29 mouse cellular contexts compared by ENCODE assay signal in the genomic region with DNA sequence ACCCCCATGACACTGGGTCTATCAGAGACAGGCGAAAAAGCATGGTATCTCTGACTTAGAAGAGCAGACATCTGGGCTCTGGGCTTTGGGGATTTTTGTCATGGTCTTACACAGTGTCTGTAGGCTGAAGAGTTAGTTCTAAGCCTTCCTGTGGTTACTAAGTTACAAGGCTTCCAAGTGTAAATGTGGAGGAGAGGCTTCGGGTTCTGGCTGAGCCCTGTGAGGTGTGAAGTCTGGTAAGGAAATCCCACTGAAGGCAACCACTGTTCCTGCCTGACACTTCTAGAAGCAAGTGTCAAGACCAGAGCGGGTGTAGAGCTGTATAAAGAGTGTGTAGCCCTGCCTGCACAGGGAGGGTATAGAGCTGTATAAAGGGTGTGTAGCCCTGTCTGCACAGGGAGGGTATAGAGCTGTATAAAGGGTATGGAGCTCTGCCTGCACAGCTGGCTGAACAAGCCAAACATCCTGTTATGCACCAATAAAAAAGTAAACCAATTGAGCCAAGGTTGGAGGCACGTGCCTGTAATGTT. TPM values are rescaled to one million over a fixed set of nuclear protein-coding genes. Genes with fewer than 3 reads are reported as not detected.
DNase-seq lines count a peak whose midpoint lies in the region; ATAC-seq lines count a peak whose summit lies in the region.
"Had no signal": no experiment of that assay in that cellular context is flagged by ENCODE, and none has a peak within 500 bp of the region (broad histone marks: within the 10 kb centered on the region; RNA-seq: fewer than 3 reads in every experiment).

No protein-coding gene starts in this region.

- no peak overlapping the region for H3K4me2 ChIP-seq in forebrain, embryonic 13.5 days
- no peak overlapping the region for H3K4me2 ChIP-seq in forebrain, embryonic 14.5 days (ENCODE audit: low read length)
- no peak overlapping the region for H3K4me2 ChIP-seq in kidney, embryonic 14.5 days (replicated peaks; ENCODE audit: low read depth, low read length)
- H3K4me2 ChIP-seq in midbrain, embryonic 11.5 days: no peak overlapping the region
- H3K4me2 ChIP-seq: embryonic facial prominence, embryonic 15.5 days; heart, embryonic 15.5 days; hindbrain, embryonic 13.5 days; liver, embryonic 13.5 days had no signal

- no peak overlapping the region for H3K9ac ChIP-seq in forebrain, embryonic 13.5 days
- no peak overlapping the region for H3K9ac ChIP-seq in forebrain, embryonic 14.5 days (ENCODE audit: low read length)
- no peak overlapping the region for H3K9ac ChIP-seq in kidney, embryonic 14.5 days (ENCODE audit: low read depth, low read length)
- H3K9ac ChIP-seq in midbrain, embryonic 11.5 days (ENCODE audit: low read length): no peak overlapping the region
- H3K9ac ChIP-seq: embryonic facial prominence, embryonic 15.5 days; heart, embryonic 15.5 days; hindbrain, embryonic 13.5 days; liver, embryonic 13.5 days had no signal

- peaks cover 91% of the 10 kb centered on the region for H3K4me1 ChIP-seq in forebrain, embryonic 13.5 days
- peaks cover 68% of the 10 kb centered on the region for H3K4me1 ChIP-seq in forebrain, embryonic 14.5 days (ENCODE audit: control insufficient read depth, insufficient read depth, low read length)
- 0 out of 2 replicates have a peak, but pooled peaks cover 10% of the 10 kb centered on the region for H3K4me1 ChIP-seq in kidney, embryonic 14.5 days (ENCODE audit: control insufficient read depth, insufficient read depth, low read length)
- H3K4me1 ChIP-seq in midbrain, embryonic 10.5 days: peaks cover 92% of the 10 kb centered on the region
- peaks cover 73% of the 10 kb centered on the region for H3K4me1 ChIP-seq in midbrain, embryonic 11.5 days (ENCODE audit: control insufficient read depth, insufficient read depth, low read length)
- H3K4me1 ChIP-seq: megakaryocyte, embryonic 14.5 days had no signal

- WGBS in forebrain, embryonic 13.5 days: 78% methylated on average over 4 of the region's 4 CpGs
- WGBS in forebrain, embryonic 14.5 days: 80% methylated on average over 4 of the region's 4 CpGs
- 36% methylated on average over 4 of the region's 4 CpGs for WGBS in kidney, embryonic 14.5 days
- 72% methylated on average over 4 of the region's 4 CpGs for WGBS in midbrain, embryonic 10.5 days
- WGBS in midbrain, embryonic 11.5 days: 70% methylated on average over 4 of the region's 4 CpGs

- H3K36me3 ChIP-seq in forebrain, embryonic 13.5 days (ENCODE audit: poor library complexity, severe bottlenecking): peaks cover 6% of the 10 kb centered on the region; the same call in 1 of the 2 replicates
- no peaks in the 10 kb centered on the region for H3K36me3 ChIP-seq in forebrain, embryonic 14.5 days (ENCODE audit: control insufficient read depth, insufficient read depth, low read length)
- no peaks in the 10 kb centered on the region for H3K36me3 ChIP-seq in kidney, embryonic 14.5 days (ENCODE audit: control insufficient read depth, insufficient read depth, low read length)
- H3K36me3 ChIP-seq in midbrain, embryonic 10.5 days: peaks cover 13% of the 10 kb centered on the region
- no peaks in the 10 kb centered on the region for H3K36me3 ChIP-seq in midbrain, embryonic 11.5 days (ENCODE audit: control insufficient read depth, insufficient read depth, low read length)
- H3K36me3 ChIP-seq: embryonic facial prominence, embryonic 10.5 days; embryonic facial prominence, embryonic 15.5 days; heart, embryonic 10.5 days; heart, embryonic 15.5 days; hindbrain, embryonic 13.5 days; liver, embryonic 13.5 days had no signal

- ATAC-seq in forebrain, embryonic 13.5 days: no peak
- no peak for ATAC-seq in forebrain, embryonic 14.5 days
- peak; percentile 50; the same call in 1 of the 2 replicates for ATAC-seq in kidney, embryonic 14.5 days (ENCODE audit: low FRiP score, low TSS enrichment)
- no peak for ATAC-seq in midbrain, embryonic 11.5 days (ENCODE audit: low FRiP score)
- ATAC-seq: inflammation-experienced regulatory T-cells, adult 6 months; lung, postnatal 0 days had no signal

- no peaks in the 10 kb centered on the region for H3K27me3 ChIP-seq in forebrain, embryonic 13.5 days
- no peaks in the 10 kb centered on the region for H3K27me3 ChIP-seq in forebrain, embryonic 14.5 days (replicated peaks; ENCODE audit: control insufficient read depth, insufficient read depth, low read length)
- 0 out of 2 replicates have a peak, but pooled peaks cover 2% of the 10 kb centered on the region for H3K27me3 ChIP-seq in kidney, embryonic 14.5 days (ENCODE audit: control insufficient read depth, insufficient read depth, low read length)
- H3K27me3 ChIP-seq in midbrain, embryonic 10.5 days (ENCODE audit: low read depth, poor library complexity, severe bottlenecking): no peaks in the 10 kb centered on the region
- H3K27me3 ChIP-seq in midbrain, embryonic 11.5 days (ENCODE audit: control insufficient read depth, insufficient read depth, low read length): no peaks in the 10 kb centered on the region
- H3K27me3 ChIP-seq: embryonic facial prominence, embryonic 15.5 days; hindbrain, embryonic 13.5 days had no signal

- no peaks in the 10 kb centered on the region for H3K9me3 ChIP-seq in forebrain, embryonic 13.5 days (replicated peaks)
- no peaks in the 10 kb centered on the region for H3K9me3 ChIP-seq in forebrain, embryonic 14.5 days (replicated peaks; ENCODE audit: control insufficient read depth, low read length)
- no peaks in the 10 kb centered on the region for H3K9me3 ChIP-seq in kidney, embryonic 14.5 days (ENCODE audit: control insufficient read depth, low read length)
- H3K9me3 ChIP-seq in midbrain, embryonic 10.5 days (replicated peaks): no peaks in the 10 kb centered on the region
- H3K9me3 ChIP-seq in midbrain, embryonic 11.5 days (ENCODE audit: control insufficient read depth, low read length): no peaks in the 10 kb centered on the region
- H3K9me3 ChIP-seq: embryonic facial prominence, embryonic 10.5 days; embryonic facial prominence, embryonic 15.5 days; heart, embryonic 10.5 days; heart, embryonic 15.5 days; hindbrain, embryonic 13.5 days; liver, embryonic 13.5 days had no signal

- H3K4me3 ChIP-seq in forebrain, embryonic 13.5 days: no peak overlapping the region
- H3K4me3 ChIP-seq in forebrain, embryonic 14.5 days (ENCODE audit: low read depth, low read length): no peak overlapping the region
- no peak overlapping the region for H3K4me3 ChIP-seq in kidney, embryonic 14.5 days (ENCODE audit: low read length)
- no peak overlapping the region for H3K4me3 ChIP-seq in midbrain, embryonic 10.5 days
- H3K4me3 ChIP-seq in midbrain, embryonic 11.5 days (ENCODE audit: low read depth, low read length): no peak overlapping the region
- H3K4me3 ChIP-seq: embryonic facial prominence, embryonic 10.5 days; embryonic facial prominence, embryonic 15.5 days; heart, embryonic 10.5 days; heart, embryonic 15.5 days; hindbrain, embryonic 13.5 days; layer of hippocampus, adult 2 months; liver, embryonic 13.5 days had no signal

- DNase-seq in forebrain, embryonic 14.5 days (ENCODE audit: low spot score): no peak
- DNase-seq in kidney, postnatal 14 days: no peak
- no peak for DNase-seq in midbrain, embryonic 10.5 days (ENCODE audit: low spot score)
- no peak for DNase-seq in midbrain, embryonic 11.5 days (ENCODE audit: low spot score, missing footprints)
- no peak for DNase-seq in layer of hippocampus, adult 9-10 months (ENCODE audit: low spot score)
- DNase-seq: adrenal gland, adult 2 months; adrenal gland, postnatal 36 days; cerebellum, adult 8-10 months; cerebellum, postnatal 25 days; gastrocnemius, postnatal 25 days; heart, adult 11 months; kidney, postnatal 25 days; liver, embryonic 13.5 days; lung, adult 18-20 months; lung, postnatal 4 days; midbrain, embryonic 14.5 days; retina, postnatal 1 day; right cerebral cortex, postnatal 14 days had no signal

- H3K27ac ChIP-seq in forebrain, embryonic 13.5 days: 0 out of 2 replicates have a peak overlapping the region, but pooled peaks have one; percentile 14
- no peak overlapping the region for H3K27ac ChIP-seq in forebrain, embryonic 14.5 days (ENCODE audit: low read depth, low read length)
- H3K27ac ChIP-seq in kidney, embryonic 14.5 days (ENCODE audit: low read depth, low read length): no peak overlapping the region
- peak overlapping the region; percentile 88; the same call in 1 of the 2 replicates for H3K27ac ChIP-seq in midbrain, embryonic 10.5 days (replicated peaks)
- H3K27ac ChIP-seq in midbrain, embryonic 11.5 days (ENCODE audit: low read depth, low read length): no peak overlapping the region
- H3K27ac ChIP-seq: embryonic facial prominence, embryonic 15.5 days; heart, embryonic 10.5 days; heart, embryonic 15.5 days; hindbrain, embryonic 13.5 days; layer of hippocampus, adult 2 months; liver, embryonic 13.5 days had no signal

RNA-seq across cellular contexts. Expression of a gene that starts 42.7 kb away (rescaled TPM):
- polyA plus RNA-seq in forebrain, embryonic 13.5 days (2015; fragmentation: Nextera tagmentation; extraction: Ambion mirVana): 40.8 and 41.7 TPM in 2 replicates
- 10.5 and 13.7 TPM in 2 replicates for polyA plus RNA-seq in forebrain, embryonic 14.5 days (2014; fragmentation: Nextera tagmentation; extraction: Ambion mirVana)
- polyA plus RNA-seq in kidney, embryonic 14.5 days (2014; fragmentation: Nextera tagmentation; extraction: Ambion mirVana): 4.9 and 8.4 TPM in 2 replicates
- 59.1 and 72.3 TPM in 2 replicates for polyA plus RNA-seq in midbrain, embryonic 10.5 days (2016; fragmentation: Nextera tagmentation; extraction: Ambion mirVana)
- 31.1 and 31.7 TPM in 2 replicates for polyA plus RNA-seq in midbrain, embryonic 11.5 days (2014; fragmentation: Nextera tagmentation; extraction: Ambion mirVana)
- polyA plus RNA-seq: inflammation-experienced regulatory T-cells, adult 6 months had no signal

Comparison
In these comparisons a context has a peak if more than half of its experiments do, and no peak if none do; other contexts are left out.
1. H3K27ac ChIP-seq: peak in forebrain, embryonic 13.5 days (single experiment) and midbrain, embryonic 10.5 days (single experiment); none in forebrain, embryonic 14.5 days (single experiment), kidney, embryonic 14.5 days (single experiment) and midbrain, embryonic 11.5 days (single experiment).